Mouse (Mus musculus) layer of hippocampus, postnatal 14 days (tissue): Measurements from ENCODE around the gene Ddx23. TPM values are rescaled to one million over a fixed set of nuclear protein-coding genes. Genes with fewer than 3 reads are reported as not detected.

Source experiments
- DNase-seq, 2 experiments: peaks; one replicate each; pipeline ENCODE4 v3.0.0; 2021 to 2022; ENCODE audit warnings: low spot score in 2 of 2, mixed read lengths in 1 of 2
- total RNA-seq, 2 experiments: library from RNA; stranded (reverse); gene quantifications; 2 replicates each; pipeline ENCODE4 v1.2.3; 2021

The Ddx23 gene
- total RNA-seq, 2 experiments from 2014 or later: 60.3 to 70.2 TPM

GRCm38 (mm10) chr15:98634541-98635081 is 28.1 kb downstream of the Ddx23 start:
- DNase-seq: peak; percentile 82 to 83

- no peak for DNase-seq
Observed at GRCm38 (mm10) chr15:98633822-98634470, 28.7 kb downstream of the Ddx23 start.

GRCm38 (mm10) chr15:98632921-98633320 is 29.8 kb downstream of the Ddx23 start:
- DNase-seq: no peak

GRCm38 (mm10) chr15:98632107-98632744 is 30.5 kb downstream of the Ddx23 start:
- DNase-seq: no peak

GRCm38 (mm10) chr15:98631493-98631892 is 31.2 kb downstream of the Ddx23 start:
- DNase-seq: peak in 1 of 2 experiments; percentile 68

- no peak for DNase-seq
Observed at GRCm38 (mm10) chr15:98630540-98630939, 32.2 kb downstream of the Ddx23 start, which contains the start of gene Cacnb3. Gene Cacnb3, plus strand, starts transcription at chr15:98630840.

GRCm38 (mm10) chr15:98629464-98629863 is 33.2 kb downstream of the Ddx23 start:
- no peak for DNase-seq

GRCm38 (mm10) chr15:98628589-98629254 is 34.0 kb downstream of the Ddx23 start:
- DNase-seq: no peak

GRCm38 (mm10) chr15:98626487-98627212 is 36.0 kb downstream of the Ddx23 start:
- no peak for DNase-seq

- DNase-seq: no peak
Observed at GRCm38 (mm10) chr15:98626078-98626477, 36.6 kb downstream of the Ddx23 start.

- no peak for DNase-seq
Observed at GRCm38 (mm10) chr15:98623361-98623821, 39.3 kb downstream of the Ddx23 start.

GRCm38 (mm10) chr15:98622721-98623120 is 40.0 kb downstream of the Ddx23 start:
- DNase-seq: no peak

- no peak for DNase-seq
Observed at GRCm38 (mm10) chr15:98622199-98622598, 40.5 kb downstream of the Ddx23 start.

GRCm38 (mm10) chr15:98617176-98617537 is 45.5 kb downstream of the Ddx23 start:
- DNase-seq: peak; percentile 82 to 85

- DNase-seq: no peak
Observed at GRCm38 (mm10) chr15:98616362-98617175, 46.1 kb downstream of the Ddx23 start.

GRCm38 (mm10) chr15:98615751-98616150 is 46.9 kb downstream of the Ddx23 start:
- DNase-seq: no peak

- DNase-seq: no peak
Observed at GRCm38 (mm10) chr15:98614971-98615370, 47.7 kb downstream of the Ddx23 start.

GRCm38 (mm10) chr15:98614551-98614950 is 48.1 kb downstream of the Ddx23 start:
- no peak for DNase-seq

GRCm38 (mm10) chr15:98612229-98612628 is 50.5 kb downstream of the Ddx23 start:
- no peak for DNase-seq

GRCm38 (mm10) chr15:98610131-98610633 is 52.5 kb downstream of the Ddx23 start:
- no peak for DNase-seq
